Mouse (Mus musculus) neural tube, embryonic 14.5 days (tissue): ENCODE results near the gene Tenm4. TPM values are rescaled to one million over a fixed set of nuclear protein-coding genes. Genes with fewer than 3 reads are reported as not detected.

Source experiments
- ATAC-seq: fragments of 200-750 bp; cut with Nextera tagmentation; 2 replicates; pipeline ENCODE4 v1.8.0; 2017; ENCODE audit warnings: low read depth, mild to moderate bottlenecking, moderate TSS enrichment, moderate library complexity
- H3K27ac ChIP-seq: fragments of 300-500 bp; sonication (generic); 2 replicates; pipeline ENCODE4 v1.5.1; 2014; ENCODE audit warnings: low read depth, mild to moderate bottlenecking, control low read depth, low read length, moderate library complexity, mixed read lengths
- H3K27me3 ChIP-seq: fragments of 300-500 bp; sonication (generic); 2 replicates; pipeline ENCODE4 v1.6.1; 2014; ENCODE audit warnings: low read length; ENCODE audit not compliant: control insufficient read depth, insufficient read depth
- H3K36me3 ChIP-seq: fragments of 300-500 bp; sonication (generic); 2 replicates; pipeline ENCODE4 v1.6.1; 2014; ENCODE audit warnings: low read length, mixed read lengths; ENCODE audit not compliant: control insufficient read depth, insufficient read depth
- H3K4me1 ChIP-seq: fragments of 300-500 bp; sonication (generic); 2 replicates; pipeline ENCODE4 v1.6.1; 2014; ENCODE audit warnings: low read length; ENCODE audit not compliant: control insufficient read depth, insufficient read depth
- H3K4me2 ChIP-seq: fragments of 300-500 bp; sonication (generic); 2 replicates; pipeline ENCODE4 v1.6.1; 2014; ENCODE audit warnings: mild to moderate bottlenecking, low read depth, low read length, control low read depth
- H3K4me3 ChIP-seq: fragments of 300-500 bp; sonication (generic); 2 replicates; pipeline ENCODE4 v1.5.1; 2014; ENCODE audit warnings: low read depth, low read length, control low read depth, mixed read lengths
- H3K9ac ChIP-seq: fragments of 300-500 bp; sonication (generic); replicated peaks from 2 replicates; pipeline ENCODE4 v1.6.1; 2014; ENCODE audit warnings: low read depth, mild to moderate bottlenecking, control low read depth, low read length, mixed read lengths
- H3K9me3 ChIP-seq: fragments of 300-500 bp; sonication (generic); 2 replicates; pipeline ENCODE4 v1.6.1; 2016; ENCODE audit warnings: low read length; ENCODE audit not compliant: control insufficient read depth
- WGBS: fragments of 180-500 bp; shearing (Covaris S2); extraction: QIAGEN DNeasy Blood & Tissue Kit; methylation state at CpG from one replicate; pipeline ENCODE4 v1.1.7; 2014; 5-methylcytosine and 5-hydroxymethylcytosine counted together
- polyA plus RNA-seq: library from polyadenylated mRNA; unstranded; fragments of >200 nt; fragmentation: Nextera tagmentation; extraction: Ambion mirVana; gene quantifications from 2 replicates; pipeline ENCODE4 v1.2.1, GENCODE M21; 2014

Gene Tenm4
- polyA plus RNA-seq, 1 experiment from 2014 or later = 54.8 TPM

- H3K4me1 ChIP-seq = 0 out of 2 replicates have a peak, but pooled peaks cover 11% of the 10 kb centered on the region
- H3K4me3 ChIP-seq = no peak overlapping the region
- H3K27ac ChIP-seq = peak overlapping the region; percentile 50; the same call in 1 of the 2 replicates
- 16% methylated on average over 7 of the region's 7 CpGs for WGBS
- no peaks in the 10 kb centered on the region for H3K27me3 ChIP-seq
- no peak overlapping the region for H3K4me2 ChIP-seq
- H3K9me3 ChIP-seq = no peaks in the 10 kb centered on the region
- no peak overlapping the region for H3K9ac ChIP-seq
- peak; percentile 70 for ATAC-seq
- no peaks in the 10 kb centered on the region for H3K36me3 ChIP-seq
These were observed 694.1 kb downstream of the Tenm4 start for GRCm38 (mm10) chr7:96864894-96865722.

DNA sequence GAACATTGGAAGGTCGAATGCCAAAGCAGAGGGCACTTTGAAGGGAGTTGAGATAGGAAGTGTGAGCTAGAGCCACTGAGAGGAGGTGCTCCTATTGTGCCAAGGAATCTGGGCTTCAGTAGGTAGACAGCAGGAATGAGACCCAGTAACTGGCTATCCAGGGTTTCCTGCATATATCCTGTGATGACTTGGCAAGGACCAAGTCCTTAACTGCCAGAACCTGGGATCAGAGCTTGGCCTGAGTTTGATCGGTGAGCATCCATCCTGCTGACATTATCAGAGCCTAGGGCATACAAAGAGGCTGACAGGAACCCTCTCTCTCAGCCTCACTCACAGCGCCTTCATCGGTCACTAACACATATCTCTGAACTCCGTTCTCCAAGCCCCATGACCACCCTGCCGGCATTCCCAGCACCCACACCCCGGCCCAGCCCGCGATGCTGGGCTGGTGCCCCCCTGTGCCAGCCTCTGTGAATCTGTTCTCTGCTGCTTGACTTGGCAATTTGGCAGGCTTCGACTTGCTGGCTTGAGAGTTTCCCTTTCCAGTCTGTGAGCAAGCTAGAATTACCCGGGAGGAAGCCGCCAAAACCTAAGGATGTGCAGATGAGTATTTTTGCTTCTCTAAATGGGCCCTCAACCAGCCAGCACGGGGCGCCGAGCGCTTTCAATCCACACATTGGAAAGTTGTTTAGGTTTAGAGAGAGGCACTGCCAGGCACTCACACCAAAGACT lies 698.2 kb downstream of the Tenm4 start:
- H3K4me2 ChIP-seq = no peak overlapping the region
- ATAC-seq = peak; percentile 54; the same call in 1 of the 2 replicates
- no peak overlapping the region for H3K4me3 ChIP-seq
- 0 out of 2 replicates have a peak, but pooled peaks cover 11% of the 10 kb centered on the region for H3K4me1 ChIP-seq
- no peaks in the 10 kb centered on the region for H3K27me3 ChIP-seq
- H3K9me3 ChIP-seq = no peaks in the 10 kb centered on the region
- H3K27ac ChIP-seq = no peak overlapping the region; the same call in 1 of the 2 replicates
- 77% methylated on average over 16 of the region's 16 CpGs for WGBS
- 0 out of 2 replicates have a peak, but pooled peaks cover 3% of the 10 kb centered on the region for H3K36me3 ChIP-seq
- no peak overlapping the region for H3K9ac ChIP-seq

GRCm38 (mm10) chr7:96870473-96870872 lies 699.4 kb downstream of the Tenm4 start:
- Histone ChIP-seq H3K4me2 (no peak overlapping the region), H3K27ac (no peak overlapping the region), H3K36me3 (0 out of 2 replicates have a peak, but pooled peaks cover 3% of the 10 kb centered on the region), H3K9ac (no peak overlapping the region), H3K4me1 (0 out of 2 replicates have a peak, but pooled peaks cover 5% of the 10 kb centered on the region), H3K27me3 (no peaks in the 10 kb centered on the region), H3K9me3 (no peaks in the 10 kb centered on the region), H3K4me3 (no peak overlapping the region)
- ATAC-seq = no peak
- WGBS = 81% methylated on average over 8 of the region's 8 CpGs

DNA sequence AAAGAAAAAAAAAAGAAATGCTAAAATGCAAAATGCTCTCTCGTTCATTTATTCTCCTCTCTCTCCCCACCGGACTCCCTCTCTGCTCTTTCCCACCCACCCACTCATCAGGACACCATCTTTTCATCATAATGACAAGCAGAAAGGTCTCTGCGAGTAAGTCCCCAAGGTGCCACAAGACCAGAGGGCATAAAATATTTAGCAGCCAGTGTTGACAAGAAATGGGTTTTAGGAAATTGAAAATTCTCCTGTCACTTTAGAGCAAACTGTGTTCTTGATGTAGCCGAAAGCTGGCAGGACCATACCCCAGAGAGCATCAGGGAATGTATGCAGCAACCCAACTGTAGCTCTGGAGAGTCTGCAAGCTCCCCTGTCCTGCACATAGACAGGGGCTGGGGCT lies 700.0 kb downstream of the Tenm4 start:
- Histone ChIP-seq H3K4me2 (no peak overlapping the region), H3K36me3 (0 out of 2 replicates have a peak, but pooled peaks cover 3% of the 10 kb centered on the region), H3K9ac (no peak overlapping the region), H3K4me3 (no peak overlapping the region), H3K27ac (no peak overlapping the region), H3K27me3 (no peaks in the 10 kb centered on the region), H3K9me3 (no peaks in the 10 kb centered on the region), H3K4me1 (no peaks in the 10 kb centered on the region)
- ATAC-seq = no peak
- WGBS = 58% methylated on average over 4 of the region's 4 CpGs

- WGBS = 90% methylated on average over 7 of the region's 7 CpGs
- no peaks in the 10 kb centered on the region for H3K4me1 ChIP-seq
- H3K27ac ChIP-seq = no peak overlapping the region
These were observed 707.6 kb downstream of the Tenm4 start for GRCm38 (mm10) chr7:96878511-96879276.

GRCm38 (mm10) chr7:96879593-96879992 lies 708.5 kb downstream of the Tenm4 start:
- H3K27me3 ChIP-seq = no peaks in the 10 kb centered on the region
- H3K9me3 ChIP-seq = no peaks in the 10 kb centered on the region
- no peak overlapping the region for H3K9ac ChIP-seq
- 76% methylated on average over 6 of the region's 6 CpGs for WGBS
- no peak overlapping the region for H3K27ac ChIP-seq
- H3K4me1 ChIP-seq = no peaks in the 10 kb centered on the region
- H3K36me3 ChIP-seq = no peaks in the 10 kb centered on the region
- H3K4me2 ChIP-seq = no peak overlapping the region
- ATAC-seq = no peak
- no peak overlapping the region for H3K4me3 ChIP-seq

More at GRCm38 (mm10) chr7:96878511-96879276, 707.6 kb downstream of the Tenm4 start:
- no peaks in the 10 kb centered on the region for H3K9me3 ChIP-seq
- no peak overlapping the region for H3K4me3 ChIP-seq
- H3K27me3 ChIP-seq = no peaks in the 10 kb centered on the region
- H3K9ac ChIP-seq = no peak overlapping the region
- no peak overlapping the region for H3K4me2 ChIP-seq
- H3K36me3 ChIP-seq = 0 out of 2 replicates have a peak, but pooled peaks cover 3% of the 10 kb centered on the region
- no peak for ATAC-seq

- WGBS = 80% methylated on average over 6 of the region's 6 CpGs
- no peak overlapping the region for H3K27ac ChIP-seq
- no peak for ATAC-seq
- H3K4me2 ChIP-seq = no peak overlapping the region
- no peaks in the 10 kb centered on the region for H3K9me3 ChIP-seq
- no peaks in the 10 kb centered on the region for H3K36me3 ChIP-seq
- no peaks in the 10 kb centered on the region for H3K4me1 ChIP-seq
- H3K27me3 ChIP-seq = no peaks in the 10 kb centered on the region
- H3K4me3 ChIP-seq = no peak overlapping the region
- no peak overlapping the region for H3K9ac ChIP-seq
These were observed 709.3 kb downstream of the Tenm4 start for GRCm38 (mm10) chr7:96880221-96880944.

DNA sequence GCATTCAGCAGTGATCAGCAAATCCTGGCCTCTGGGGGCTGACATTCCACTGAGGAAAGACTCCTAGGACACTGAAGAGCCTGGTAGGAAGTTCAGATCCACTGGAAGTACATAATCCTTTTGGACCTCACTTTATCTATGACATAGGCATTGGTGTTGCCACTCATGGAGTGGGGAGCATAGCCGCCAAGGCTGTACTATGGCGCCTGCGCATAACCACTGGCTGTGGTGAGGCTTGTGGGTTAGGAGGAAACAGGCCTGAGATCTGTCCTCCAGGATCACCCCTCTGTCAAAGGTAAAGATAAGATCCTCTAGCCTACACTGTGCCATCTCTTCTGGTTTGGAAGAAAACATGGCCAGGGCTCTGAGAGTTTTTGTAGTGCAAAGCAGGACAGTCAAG lies 712.3 kb downstream of the Tenm4 start:
- Histone ChIP-seq H3K36me3 (no peaks in the 10 kb centered on the region), H3K27ac (no peak overlapping the region), H3K4me2 (no peak overlapping the region), H3K4me3 (no peak overlapping the region), H3K9ac (no peak overlapping the region), H3K9me3 (no peaks in the 10 kb centered on the region), H3K27me3 (no peaks in the 10 kb centered on the region), H3K4me1 (0 out of 2 replicates have a peak, but pooled peaks cover 3% of the 10 kb centered on the region)
- ATAC-seq = no peak
- 95% methylated on average over 3 of the region's 3 CpGs for WGBS
